Mouse (Mus musculus) 3134 (cell line): ENCODE results near the gene Opn4.
A peak's percentile ranks its signal among the peaks of the same experiment; 100 is the strongest.

Experiments used
- DNase-seq: peaks from one replicate; pipeline ENCODE4 v3.0.0-alpha.2; 2011; ENCODE audit warnings: low spot score; ENCODE audit not compliant: insufficient read length; ENCODE audit errors: extremely low read depth

Opn4 gene

GRCm38 (mm10) chr14:34591741-34592535, 8.0 kb downstream of the Opn4 start:
- no peak for DNase-seq

GRCm38 (mm10) chr14:34590743-34591675, 8.9 kb downstream of the Opn4 start:
- no peak for DNase-seq

GRCm38 (mm10) chr14:34590017-34590570, 9.8 kb downstream of the Opn4 start:
- no peak for DNase-seq

GRCm38 (mm10) chr14:34589185-34589713, 10.7 kb downstream of the Opn4 start:
- no peak for DNase-seq

GRCm38 (mm10) chr14:34588498-34588897, 11.4 kb downstream of the Opn4 start, which contains the start of gene Ldb3:
Gene Ldb3, minus strand, starts transcription at chr14:34588682.
- DNase-seq = peak; percentile 80

GRCm38 (mm10) chr14:34588005-34588404, 11.9 kb downstream of the Opn4 start:
- no peak for DNase-seq

GRCm38 (mm10) chr14:34586871-34587270, 13.1 kb downstream of the Opn4 start:
- DNase-seq = no peak

- no peak for DNase-seq
These were observed 14.4 kb downstream of the Opn4 start for GRCm38 (mm10) chr14:34585358-34586105.

GRCm38 (mm10) chr14:34582740-34583427, 17.1 kb downstream of the Opn4 start:
- DNase-seq = no peak

- no peak for DNase-seq
These were observed 23.1 kb downstream of the Opn4 start for GRCm38 (mm10) chr14:34576858-34577257.

GRCm38 (mm10) chr14:34574068-34574467, 25.9 kb downstream of the Opn4 start:
- no peak for DNase-seq

- no peak for DNase-seq
These were observed 26.5 kb downstream of the Opn4 start for GRCm38 (mm10) chr14:34573348-34573913.

GRCm38 (mm10) chr14:34571610-34572387, 28.1 kb downstream of the Opn4 start:
- DNase-seq = no peak

GRCm38 (mm10) chr14:34570903-34571302, 29.0 kb downstream of the Opn4 start:
- DNase-seq = no peak

GRCm38 (mm10) chr14:34570294-34570693, 29.6 kb downstream of the Opn4 start:
- no peak for DNase-seq

- no peak for DNase-seq
These were observed 30.3 kb downstream of the Opn4 start for GRCm38 (mm10) chr14:34569534-34570194.

GRCm38 (mm10) chr14:34568626-34569025, 31.3 kb downstream of the Opn4 start:
- no peak for DNase-seq

- no peak for DNase-seq
These were observed 32.2 kb downstream of the Opn4 start for GRCm38 (mm10) chr14:34567697-34568096.
